Mouse (Mus musculus): Measurements from ENCODE around the gene Nsun2. TPM values are rescaled to one million over a fixed set of nuclear protein-coding genes. Genes with fewer than 3 reads are reported as not detected.

The Nsun2 gene
- polyA plus RNA-seq, 2 experiments = 58.7 to 88.8 TPM

DNA sequence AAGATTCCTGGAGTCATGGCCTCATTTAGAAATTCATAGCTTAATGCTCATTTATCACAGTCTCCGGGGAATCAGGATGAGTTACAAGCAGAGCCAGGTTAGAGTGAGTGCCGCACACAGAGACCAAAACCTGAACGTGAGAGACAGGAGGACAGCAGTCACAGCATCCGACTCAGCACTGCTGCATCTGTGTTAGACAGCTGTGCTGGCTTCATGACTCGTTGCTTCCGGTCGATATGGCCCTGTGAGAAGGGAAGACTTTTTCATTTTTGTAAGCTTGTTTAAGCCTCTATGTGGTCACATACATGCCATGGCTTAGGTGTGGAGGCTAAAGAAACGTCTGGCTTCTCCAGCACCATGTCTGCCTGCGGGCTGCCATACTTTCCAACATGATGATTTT, 104.1 kb downstream of the Nsun2 start:
- Histone ChIP-seq H3K27me3 (ENCODE audit: control insufficient read depth, insufficient read depth, low read length) (no peaks in the 10 kb centered on the region), H3K4me2 (ENCODE audit: low read depth) (no peak overlapping the region), H3K36me3 (replicated peaks; ENCODE audit: control insufficient read depth, insufficient read depth, low read depth) (peaks cover 32% of the 10 kb centered on the region), H3K9ac (replicated peaks) (no peak overlapping the region), H3K27ac (no peak overlapping the region), H3K4me3 (ENCODE audit: insufficient read depth in 1 of 2, low read depth in 2 of 2, low read length in 2 of 2) (no peak overlapping the region), H3K4me1 (replicated peaks; ENCODE audit: control insufficient read depth in 2 of 2, insufficient read depth in 2 of 2, low read length in 1 of 2) (no peaks in the 10 kb centered on the region), H3K9me3 (ENCODE audit: control insufficient read depth, low read length) (no peaks in the 10 kb centered on the region)
- 77% methylated on average over 9 of the region's 9 CpGs for WGBS (ENCODE audit: insufficient replicate concordance)
- ATAC-seq (ENCODE audit: insufficient read depth) = no peak
- no peak for TF ChIP-seq EP300 (IDR thresholded peaks at IDR 0.05; ENCODE audit: low read depth)
- no peak for TF ChIP-seq CTCF (IDR thresholded peaks at IDR 0.05; ENCODE audit: low read depth)
- DNase-seq (ENCODE audit: low read depth in 3 of 3, low spot score in 3 of 3) = no peak

DNA sequence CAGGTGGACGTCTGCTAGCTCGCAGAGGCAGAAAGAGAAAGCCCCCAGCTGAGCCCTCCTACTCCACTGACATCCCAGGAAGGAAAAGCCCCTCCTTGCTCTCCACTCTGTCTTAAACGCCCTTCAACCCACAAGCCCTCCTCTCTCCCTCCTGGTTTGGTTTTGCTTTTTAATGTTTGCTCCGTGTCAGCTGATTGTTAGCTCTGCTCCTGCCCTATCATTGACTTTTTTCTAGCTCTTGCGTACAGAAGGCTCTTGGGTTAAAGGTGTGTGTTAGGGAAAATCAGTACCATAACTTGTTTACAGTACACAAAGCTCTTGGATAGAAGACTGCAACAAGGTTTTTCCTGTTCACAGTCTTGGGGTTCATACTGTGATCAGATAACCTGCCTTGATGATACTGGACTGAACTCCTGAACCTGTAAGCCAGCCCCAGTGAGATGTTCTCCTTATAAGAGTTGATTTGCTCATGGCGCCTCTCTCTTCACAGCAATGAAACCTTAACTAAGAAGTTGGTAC, 104.6 kb downstream of the Nsun2 start:
- H3K4me2 ChIP-seq (ENCODE audit: low read depth) = no peak overlapping the region
- no peaks in the 10 kb centered on the region for H3K27me3 ChIP-seq (ENCODE audit: control insufficient read depth, insufficient read depth, low read length)
- ATAC-seq (ENCODE audit: insufficient read depth) (no peak), DNase-seq (ENCODE audit: low read depth in 3 of 3, low spot score in 3 of 3) (no peak)
- H3K36me3 ChIP-seq (replicated peaks; ENCODE audit: control insufficient read depth, insufficient read depth, low read depth) = peaks cover 30% of the 10 kb centered on the region
- no peak overlapping the region for H3K9ac ChIP-seq (replicated peaks)
- WGBS (ENCODE audit: insufficient replicate concordance) = 69% methylated on average over 6 of the region's 6 CpGs
- H3K9me3 ChIP-seq (ENCODE audit: control insufficient read depth, low read length) = no peaks in the 10 kb centered on the region
- no peak overlapping the region for H3K27ac ChIP-seq
- H3K4me1 ChIP-seq (replicated peaks; ENCODE audit: control insufficient read depth in 2 of 2, insufficient read depth in 2 of 2, low read length in 1 of 2) = no peaks in the 10 kb centered on the region
- TF ChIP-seq EP300 (IDR thresholded peaks at IDR 0.05; ENCODE audit: low read depth) (no peak), CTCF (IDR thresholded peaks at IDR 0.05; ENCODE audit: low read depth) (no peak)
- no peak overlapping the region for H3K4me3 ChIP-seq (ENCODE audit: insufficient read depth in 1 of 2, low read depth in 2 of 2, low read length in 2 of 2)

DNA sequence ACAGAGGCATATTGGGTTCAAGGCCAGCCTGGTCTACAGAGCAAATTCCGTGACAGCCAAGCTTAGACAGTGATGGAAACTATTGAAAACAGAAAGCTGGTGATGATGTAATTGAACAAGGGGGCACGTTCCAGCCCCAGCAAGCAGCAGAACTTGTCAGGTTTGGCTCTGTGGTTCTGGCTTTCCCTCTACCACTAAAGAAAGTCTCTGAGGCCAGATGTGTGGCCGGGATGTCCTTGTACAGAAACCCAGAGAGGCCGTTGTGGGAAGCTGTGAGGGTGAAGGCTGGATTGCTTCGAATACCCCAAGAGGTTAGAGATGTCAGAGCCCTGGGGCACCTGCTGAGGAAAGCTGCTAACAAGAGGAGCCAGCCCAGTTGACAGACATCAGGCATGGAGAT, 105.7 kb downstream of the Nsun2 start:
- Histone ChIP-seq H3K9me3 (ENCODE audit: control insufficient read depth, low read length) (no peaks in the 10 kb centered on the region), H3K4me2 (ENCODE audit: low read depth) (no peak overlapping the region), H3K9ac (replicated peaks) (no peak overlapping the region), H3K4me3 (ENCODE audit: insufficient read depth in 1 of 2, low read depth in 2 of 2, low read length in 2 of 2) (no peak overlapping the region), H3K27me3 (ENCODE audit: control insufficient read depth, insufficient read depth, low read length) (no peaks in the 10 kb centered on the region), H3K4me1 (replicated peaks; ENCODE audit: control insufficient read depth in 2 of 2, insufficient read depth in 2 of 2, low read length in 1 of 2) (peaks cover 0 to 2% of the 10 kb centered on the region in 2 experiments; a peak in 1 of 4 replicates), H3K36me3 (replicated peaks; ENCODE audit: control insufficient read depth, insufficient read depth, low read depth) (peaks cover 20% of the 10 kb centered on the region), H3K27ac (no peak overlapping the region)
- TF ChIP-seq EP300 (IDR thresholded peaks at IDR 0.05; ENCODE audit: low read depth) = no peak
- no peak for TF ChIP-seq CTCF (IDR thresholded peaks at IDR 0.05; ENCODE audit: low read depth)
- DNase-seq (ENCODE audit: low read depth in 3 of 3, low spot score in 3 of 3) (no peak), ATAC-seq (ENCODE audit: insufficient read depth) (no peak)
- 78% methylated on average over 5 of the region's 5 CpGs for WGBS (ENCODE audit: insufficient replicate concordance)

DNA sequence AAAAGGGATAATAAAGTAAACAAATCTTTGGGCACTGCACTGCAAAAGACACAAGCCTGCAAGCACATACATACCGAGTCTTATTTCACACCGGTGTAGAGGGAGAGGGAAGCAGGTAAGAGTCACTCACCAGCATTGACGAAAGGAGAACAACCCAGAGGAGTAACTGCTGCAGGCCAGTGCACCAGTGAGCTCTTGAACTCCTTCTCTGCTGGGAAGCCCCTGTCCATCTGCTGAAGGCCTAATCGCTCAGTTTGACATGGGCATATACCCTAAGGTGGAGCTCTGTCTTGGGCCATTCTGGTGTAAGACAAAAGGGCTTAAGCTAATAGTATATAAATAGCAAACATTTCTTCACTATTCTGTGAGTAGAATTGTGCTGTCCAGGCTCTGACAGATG, 106.6 kb downstream of the Nsun2 start:
- H3K4me1 ChIP-seq (replicated peaks; ENCODE audit: control insufficient read depth in 2 of 2, insufficient read depth in 2 of 2, low read length in 1 of 2) = peaks cover 0 to 2% of the 10 kb centered on the region in 2 experiments; a peak in 1 of 4 replicates
- no peaks in the 10 kb centered on the region for H3K9me3 ChIP-seq (ENCODE audit: control insufficient read depth, low read length)
- no peak for DNase-seq (ENCODE audit: low read depth in 3 of 3, low spot score in 3 of 3)
- TF ChIP-seq EP300 (IDR thresholded peaks at IDR 0.05; ENCODE audit: low read depth) = no peak
- no peak for ATAC-seq (ENCODE audit: insufficient read depth)
- H3K27ac ChIP-seq = no peak overlapping the region
- H3K4me2 ChIP-seq (ENCODE audit: low read depth) = no peak overlapping the region
- H3K9ac ChIP-seq (replicated peaks) = no peak overlapping the region
- H3K36me3 ChIP-seq (replicated peaks; ENCODE audit: control insufficient read depth, insufficient read depth, low read depth) = peaks cover 16% of the 10 kb centered on the region
- no peak overlapping the region for H3K4me3 ChIP-seq (ENCODE audit: insufficient read depth in 1 of 2, low read depth in 2 of 2, low read length in 2 of 2)
- H3K27me3 ChIP-seq (ENCODE audit: control insufficient read depth, insufficient read depth, low read length) = no peaks in the 10 kb centered on the region
- WGBS (ENCODE audit: insufficient replicate concordance) = 80% methylated on average over 4 of the region's 4 CpGs

DNA sequence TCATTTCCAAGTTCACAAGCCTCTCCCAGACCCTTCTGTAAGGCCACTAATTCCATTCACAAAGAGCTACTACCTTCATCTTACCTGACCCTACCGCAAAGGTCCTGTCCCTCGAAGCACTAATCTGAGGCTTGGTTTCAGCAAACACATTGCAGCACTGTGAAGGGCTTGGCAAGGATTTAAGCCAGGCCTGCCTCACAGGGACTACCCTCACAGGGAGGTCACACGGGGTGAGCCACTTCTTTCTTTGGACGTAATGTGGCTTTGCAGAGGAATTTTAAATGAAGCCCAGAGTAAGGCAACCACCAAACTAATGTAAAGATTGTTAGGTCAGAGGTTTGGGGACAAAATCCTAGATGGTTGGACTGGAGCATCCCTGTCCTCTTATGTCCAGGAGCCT, 107.0 kb downstream of the Nsun2 start:
- H3K9me3 ChIP-seq (ENCODE audit: control insufficient read depth, low read length) = no peaks in the 10 kb centered on the region
- peaks cover 0 to 2% of the 10 kb centered on the region in 2 experiments; a peak in 1 of 4 replicates for H3K4me1 ChIP-seq (replicated peaks; ENCODE audit: control insufficient read depth in 2 of 2, insufficient read depth in 2 of 2, low read length in 1 of 2)
- TF ChIP-seq EP300 (IDR thresholded peaks at IDR 0.05; ENCODE audit: low read depth) (no peak), CTCF (IDR thresholded peaks at IDR 0.05; ENCODE audit: low read depth) (no peak)
- H3K36me3 ChIP-seq (replicated peaks; ENCODE audit: control insufficient read depth, insufficient read depth, low read depth) = peaks cover 15% of the 10 kb centered on the region
- no peak for ATAC-seq (ENCODE audit: insufficient read depth)
- no peak overlapping the region for H3K4me3 ChIP-seq (ENCODE audit: insufficient read depth in 1 of 2, low read depth in 2 of 2, low read length in 2 of 2)
- no peak for DNase-seq (ENCODE audit: low read depth in 3 of 3, low spot score in 3 of 3)
- WGBS (ENCODE audit: insufficient replicate concordance) = 67% methylated on average over 4 of the region's 4 CpGs
- H3K27me3 ChIP-seq (ENCODE audit: control insufficient read depth, insufficient read depth, low read length) = no peaks in the 10 kb centered on the region
- no peak overlapping the region for H3K27ac ChIP-seq
- no peak overlapping the region for H3K9ac ChIP-seq (replicated peaks)
- no peak overlapping the region for H3K4me2 ChIP-seq (ENCODE audit: low read depth)
